Mouse (Mus musculus): Measurements from ENCODE around the gene Pamr1. TPM values are rescaled to one million over a fixed set of nuclear protein-coding genes. Genes with fewer than 3 reads are reported as not detected.

Pamr1 gene
- polyA plus RNA-seq, 1 experiment from 2014 or later, result 4.4 TPM

DNA sequence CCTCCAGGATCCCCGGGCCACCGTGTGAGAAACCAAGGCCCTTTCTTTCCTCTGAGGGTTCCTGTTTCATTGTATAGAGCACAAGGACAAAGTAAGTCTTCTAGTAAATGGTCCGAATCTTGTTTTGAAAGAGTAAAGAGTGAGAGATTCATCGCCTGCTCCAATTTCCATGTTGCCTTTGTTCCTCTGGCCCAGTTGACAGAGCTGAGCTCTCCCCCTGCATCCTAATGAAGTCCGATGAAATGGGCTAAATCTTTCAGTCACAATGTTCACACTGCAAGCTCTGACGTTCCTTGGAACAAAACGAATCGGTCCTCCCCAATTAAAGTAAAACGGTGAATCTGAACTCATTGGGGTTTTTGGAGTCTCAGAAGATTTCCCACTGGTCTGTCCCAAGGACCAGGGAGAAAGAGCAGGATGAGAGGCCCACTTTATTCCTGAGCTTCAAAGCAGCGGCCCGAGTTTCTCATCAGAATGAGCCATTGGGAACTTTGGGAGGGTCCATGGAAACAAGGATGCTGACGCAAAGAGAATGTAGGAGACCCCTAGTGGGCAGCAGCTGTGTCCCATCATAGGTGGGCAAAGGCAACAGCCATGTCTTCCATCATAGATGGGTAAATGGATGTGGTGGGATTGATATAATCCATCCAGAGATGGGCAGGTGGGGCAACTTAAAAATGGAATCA lies 71.1 kb downstream of the Pamr1 start:
- H3K9ac ChIP-seq (ENCODE audit: low read length), result no peak overlapping the region
- no peaks in the 10 kb centered on the region for H3K36me3 ChIP-seq (ENCODE audit: control insufficient read depth, insufficient read depth, low read length)
- H3K4me2 ChIP-seq (ENCODE audit: low read depth, severe bottlenecking), result no peak overlapping the region
- no peak overlapping the region for H3K27ac ChIP-seq (replicated peaks; ENCODE audit: low read depth, low read length)
- no peaks in the 10 kb centered on the region for H3K4me1 ChIP-seq (ENCODE audit: control insufficient read depth, insufficient read depth, low read length)
- H3K9me3 ChIP-seq (ENCODE audit: control insufficient read depth, low read length), result no peaks in the 10 kb centered on the region
- 84% methylated on average over 12 of the region's 12 CpGs for WGBS
- no peak for ATAC-seq (ENCODE audit: insufficient number of reproducible peaks, low FRiP score, low TSS enrichment, low read depth)
- peak; percentile 16 for DNase-seq (ENCODE audit: low spot score)
- H3K27me3 ChIP-seq (ENCODE audit: control insufficient read depth, insufficient read depth, low read length), result no peaks in the 10 kb centered on the region
- no peak overlapping the region for H3K4me3 ChIP-seq (ENCODE audit: low read depth, low read length)

DNA sequence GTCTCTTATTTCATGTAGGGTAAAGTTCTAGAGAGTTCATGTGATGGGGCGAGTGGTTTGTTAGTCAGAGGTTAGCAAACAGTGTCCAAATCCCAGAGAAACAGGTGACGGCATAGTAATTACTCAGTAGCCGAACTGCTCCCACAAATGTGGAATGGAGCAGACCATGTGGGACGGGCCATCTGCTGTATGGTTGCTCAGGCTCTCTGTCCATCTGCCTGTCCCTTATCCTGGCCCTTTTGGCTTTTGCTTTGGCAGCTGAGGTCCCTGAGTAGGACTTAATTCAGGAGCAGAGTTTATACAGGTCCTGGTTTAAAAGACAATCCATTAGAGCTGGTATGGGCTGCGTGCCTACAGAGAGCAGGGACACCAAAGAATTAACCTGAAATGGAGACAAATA lies 72.4 kb downstream of the Pamr1 start:
- Histone ChIP-seq H3K27me3 (ENCODE audit: control insufficient read depth, insufficient read depth, low read length) (no peaks in the 10 kb centered on the region), H3K27ac (replicated peaks; ENCODE audit: low read depth, low read length) (no peak overlapping the region), H3K4me2 (ENCODE audit: low read depth, severe bottlenecking) (no peak overlapping the region), H3K9ac (ENCODE audit: low read length) (no peak overlapping the region), H3K4me3 (ENCODE audit: low read depth, low read length) (no peak overlapping the region), H3K36me3 (ENCODE audit: control insufficient read depth, insufficient read depth, low read length) (no peaks in the 10 kb centered on the region), H3K4me1 (ENCODE audit: control insufficient read depth, insufficient read depth, low read length) (no peaks in the 10 kb centered on the region), H3K9me3 (ENCODE audit: control insufficient read depth, low read length) (no peaks in the 10 kb centered on the region)
- DNase-seq (ENCODE audit: low spot score) (no peak), ATAC-seq (ENCODE audit: insufficient number of reproducible peaks, low FRiP score, low TSS enrichment, low read depth) (no peak)
- WGBS, result 87% methylated on average over 5 of the region's 5 CpGs

DNA sequence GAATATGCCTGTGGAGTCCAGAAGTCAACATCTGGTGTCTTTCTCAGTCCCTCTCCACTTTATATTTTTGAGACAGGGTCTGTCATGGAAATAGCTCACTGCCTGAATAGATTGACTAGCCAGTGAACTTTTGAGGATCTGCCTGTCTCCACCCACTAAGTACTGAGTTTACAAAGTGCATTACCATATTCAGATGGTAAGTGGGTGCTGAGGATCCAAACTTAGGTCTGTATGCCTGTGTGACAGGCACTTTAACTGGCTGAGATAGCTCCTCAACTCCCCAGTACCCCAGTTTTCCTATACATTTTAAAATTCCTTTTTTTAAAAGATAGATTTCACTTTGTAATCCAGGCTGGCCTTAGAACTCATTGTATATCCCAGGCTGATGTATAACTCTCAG lies 73.1 kb downstream of the Pamr1 start:
- Histone ChIP-seq H3K27ac (replicated peaks; ENCODE audit: low read depth, low read length) (no peak overlapping the region), H3K9me3 (ENCODE audit: control insufficient read depth, low read length) (no peaks in the 10 kb centered on the region), H3K4me3 (ENCODE audit: low read depth, low read length) (no peak overlapping the region), H3K4me2 (ENCODE audit: low read depth, severe bottlenecking) (no peak overlapping the region), H3K9ac (ENCODE audit: low read length) (no peak overlapping the region), H3K4me1 (ENCODE audit: control insufficient read depth, insufficient read depth, low read length) (no peaks in the 10 kb centered on the region), H3K27me3 (ENCODE audit: control insufficient read depth, insufficient read depth, low read length) (no peaks in the 10 kb centered on the region), H3K36me3 (ENCODE audit: control insufficient read depth, insufficient read depth, low read length) (no peaks in the 10 kb centered on the region)
- no peak for DNase-seq (ENCODE audit: low spot score)
- no peak for ATAC-seq (ENCODE audit: insufficient number of reproducible peaks, low FRiP score, low TSS enrichment, low read depth)

DNA sequence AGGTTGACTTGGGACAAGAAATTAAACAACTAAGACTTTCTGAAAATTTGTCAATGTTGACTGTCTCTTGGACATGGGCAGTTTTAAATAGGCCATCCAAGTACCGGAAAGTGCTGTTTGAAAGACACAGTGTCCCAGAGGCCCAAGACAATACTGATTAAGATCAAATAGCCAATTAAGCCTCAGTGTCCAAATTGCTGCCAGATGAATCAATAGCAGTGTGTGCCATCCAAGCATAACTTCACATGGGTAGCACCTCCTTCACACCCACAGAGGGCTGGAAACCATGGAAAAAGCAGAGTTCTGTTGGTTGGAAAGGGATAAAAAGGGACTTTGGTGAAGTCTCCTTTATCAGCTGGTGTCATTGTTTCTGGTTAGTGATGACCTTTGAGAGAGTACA lies 74.7 kb downstream of the Pamr1 start:
- no peak overlapping the region for H3K4me3 ChIP-seq (ENCODE audit: low read depth, low read length)
- WGBS, result 79% methylated on average over 1 of the region's 1 CpGs
- H3K27ac ChIP-seq (replicated peaks; ENCODE audit: low read depth, low read length), result no peak overlapping the region
- no peak overlapping the region for H3K9ac ChIP-seq (ENCODE audit: low read length)
- no peaks in the 10 kb centered on the region for H3K27me3 ChIP-seq (ENCODE audit: control insufficient read depth, insufficient read depth, low read length)
- no peaks in the 10 kb centered on the region for H3K36me3 ChIP-seq (ENCODE audit: control insufficient read depth, insufficient read depth, low read length)
- H3K4me2 ChIP-seq (ENCODE audit: low read depth, severe bottlenecking), result no peak overlapping the region
- no peaks in the 10 kb centered on the region for H3K9me3 ChIP-seq (ENCODE audit: control insufficient read depth, low read length)
- no peaks in the 10 kb centered on the region for H3K4me1 ChIP-seq (ENCODE audit: control insufficient read depth, insufficient read depth, low read length)
- DNase-seq (ENCODE audit: low spot score) (no peak), ATAC-seq (ENCODE audit: insufficient number of reproducible peaks, low FRiP score, low TSS enrichment, low read depth) (no peak)

DNA sequence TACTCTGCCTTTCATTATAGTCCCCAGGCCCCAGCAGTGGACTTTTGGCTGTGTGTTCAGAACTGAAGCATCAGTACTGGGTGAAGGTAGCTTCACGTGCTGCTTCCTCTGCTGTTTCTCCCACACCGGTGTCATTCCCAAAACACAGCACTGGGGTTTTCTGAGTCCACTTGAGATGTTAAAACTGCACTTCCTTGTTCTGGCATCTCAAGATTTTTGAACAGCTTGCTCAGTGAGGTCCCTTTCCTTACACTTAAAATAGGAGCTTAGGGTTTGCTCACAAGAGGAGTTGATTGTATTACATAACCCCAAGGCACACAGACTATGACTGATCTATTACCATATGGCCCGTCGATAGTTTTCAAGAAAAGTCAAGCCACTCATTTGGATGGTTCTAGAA lies 82.5 kb downstream of the Pamr1 start:
- DNase-seq (ENCODE audit: low spot score), result no peak
- Histone ChIP-seq H3K27ac (replicated peaks; ENCODE audit: low read depth, low read length) (no peak overlapping the region), H3K9ac (ENCODE audit: low read length) (no peak overlapping the region), H3K27me3 (ENCODE audit: control insufficient read depth, insufficient read depth, low read length) (no peaks in the 10 kb centered on the region), H3K4me3 (ENCODE audit: low read depth, low read length) (no peak overlapping the region), H3K4me1 (ENCODE audit: control insufficient read depth, insufficient read depth, low read length) (no peaks in the 10 kb centered on the region), H3K9me3 (ENCODE audit: control insufficient read depth, low read length) (no peaks in the 10 kb centered on the region), H3K36me3 (ENCODE audit: control insufficient read depth, insufficient read depth, low read length) (no peaks in the 10 kb centered on the region), H3K4me2 (ENCODE audit: low read depth, severe bottlenecking) (no peak overlapping the region)
- WGBS, result 87% methylated on average over 4 of the region's 4 CpGs
- ATAC-seq (ENCODE audit: insufficient number of reproducible peaks, low FRiP score, low TSS enrichment, low read depth), result no peak

DNA sequence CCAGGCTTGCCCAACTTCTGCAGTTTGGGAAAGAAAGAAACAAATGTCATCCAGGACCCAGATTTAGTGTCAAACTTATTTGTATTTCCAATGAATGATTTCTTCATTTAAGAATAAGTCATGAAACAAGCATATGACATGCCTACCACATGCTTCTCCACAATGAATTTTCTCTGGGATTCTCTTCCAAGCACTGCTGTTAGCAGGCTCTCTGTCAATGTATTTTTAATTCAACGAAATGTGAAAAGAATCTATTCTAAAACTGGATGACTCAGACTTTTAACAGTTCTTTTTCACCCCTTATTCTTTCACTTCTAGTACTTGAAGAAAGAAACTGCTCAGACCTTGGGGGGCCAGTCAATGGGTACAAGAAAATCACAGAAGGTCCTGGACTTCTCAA lies 84.2 kb downstream of the Pamr1 start:
- WGBS, result 96% methylated on average over 1 of the region's 1 CpGs
- H3K4me1 ChIP-seq (ENCODE audit: control insufficient read depth, insufficient read depth, low read length), result no peaks in the 10 kb centered on the region
- DNase-seq (ENCODE audit: low spot score) (no peak), ATAC-seq (ENCODE audit: insufficient number of reproducible peaks, low FRiP score, low TSS enrichment, low read depth) (no peak)
- no peaks in the 10 kb centered on the region for H3K27me3 ChIP-seq (ENCODE audit: control insufficient read depth, insufficient read depth, low read length)
- H3K4me3 ChIP-seq (ENCODE audit: low read depth, low read length), result no peak overlapping the region
- no peak overlapping the region for H3K4me2 ChIP-seq (ENCODE audit: low read depth, severe bottlenecking)
- no peak overlapping the region for H3K27ac ChIP-seq (replicated peaks; ENCODE audit: low read depth, low read length)
- no peaks in the 10 kb centered on the region for H3K36me3 ChIP-seq (ENCODE audit: control insufficient read depth, insufficient read depth, low read length)
- H3K9ac ChIP-seq (ENCODE audit: low read length), result no peak overlapping the region
- H3K9me3 ChIP-seq (ENCODE audit: control insufficient read depth, low read length), result no peaks in the 10 kb centered on the region

DNA sequence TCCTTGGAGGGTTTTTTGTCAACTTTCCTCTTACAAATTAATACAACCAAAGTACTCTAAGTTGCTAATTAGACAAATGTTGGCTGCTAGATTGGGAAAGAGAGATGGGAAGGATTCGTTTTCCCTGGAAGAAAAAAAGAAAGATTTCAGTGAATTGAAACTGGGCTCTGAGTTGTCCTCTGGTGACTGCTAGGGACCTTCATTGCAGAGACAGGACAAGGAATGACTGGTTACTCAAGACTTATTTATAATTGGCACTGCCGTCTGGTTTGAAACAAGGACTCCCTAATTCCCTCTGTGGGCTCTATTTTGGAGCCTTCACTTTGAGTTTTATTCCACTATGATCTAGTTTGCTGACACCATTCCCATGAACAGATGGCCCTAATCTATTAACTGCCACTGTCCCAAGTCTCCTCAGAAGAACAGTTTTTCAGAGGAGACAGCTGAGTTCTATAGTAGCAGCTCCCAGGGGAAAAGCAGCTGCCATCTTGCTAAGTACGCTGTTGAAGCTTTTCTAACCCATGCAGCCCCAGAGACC lies 85.8 kb downstream of the Pamr1 start:
- DNase-seq (ENCODE audit: low spot score), result no peak
- H3K27me3 ChIP-seq (ENCODE audit: control insufficient read depth, insufficient read depth, low read length), result no peaks in the 10 kb centered on the region
- no peaks in the 10 kb centered on the region for H3K36me3 ChIP-seq (ENCODE audit: control insufficient read depth, insufficient read depth, low read length)
- WGBS, result 81% methylated on average over 3 of the region's 3 CpGs
- no peak for ATAC-seq (ENCODE audit: insufficient number of reproducible peaks, low FRiP score, low TSS enrichment, low read depth)
- H3K27ac ChIP-seq (replicated peaks; ENCODE audit: low read depth, low read length), result no peak overlapping the region
- H3K4me2 ChIP-seq (ENCODE audit: low read depth, severe bottlenecking), result no peak overlapping the region
- no peaks in the 10 kb centered on the region for H3K9me3 ChIP-seq (ENCODE audit: control insufficient read depth, low read length)
- H3K4me3 ChIP-seq (ENCODE audit: low read depth, low read length), result no peak overlapping the region
- no peaks in the 10 kb centered on the region for H3K4me1 ChIP-seq (ENCODE audit: control insufficient read depth, insufficient read depth, low read length)
- H3K9ac ChIP-seq (ENCODE audit: low read length), result no peak overlapping the region

DNA sequence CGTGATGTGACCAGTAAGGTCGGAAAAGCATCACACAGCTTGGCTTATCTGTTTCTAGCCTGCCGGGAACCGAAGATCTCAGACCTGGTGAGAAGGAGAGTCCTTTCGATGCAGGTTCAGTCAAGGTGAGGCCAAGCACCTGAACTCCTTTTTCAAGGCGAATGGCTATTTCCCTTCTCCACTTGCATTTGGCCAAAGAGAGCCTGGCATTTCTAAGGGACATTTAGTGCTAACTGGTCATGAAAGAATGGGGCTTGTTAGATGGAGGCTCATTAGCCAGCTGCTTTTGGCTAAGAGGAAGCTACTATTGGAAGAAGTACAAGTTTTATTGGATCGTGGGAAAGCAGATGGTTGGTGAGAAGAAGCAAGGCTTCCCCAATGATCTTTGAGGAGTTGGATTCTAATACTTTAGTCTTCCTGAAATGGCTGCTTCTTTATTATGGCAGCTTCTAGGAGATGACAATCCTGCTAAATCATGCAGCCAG lies 86.3 kb downstream of the Pamr1 start:
- Histone ChIP-seq H3K9ac (ENCODE audit: low read length) (no peak overlapping the region), H3K4me2 (ENCODE audit: low read depth, severe bottlenecking) (no peak overlapping the region), H3K4me1 (ENCODE audit: control insufficient read depth, insufficient read depth, low read length) (no peaks in the 10 kb centered on the region), H3K9me3 (ENCODE audit: control insufficient read depth, low read length) (no peaks in the 10 kb centered on the region), H3K27me3 (ENCODE audit: control insufficient read depth, insufficient read depth, low read length) (no peaks in the 10 kb centered on the region), H3K27ac (replicated peaks; ENCODE audit: low read depth, low read length) (no peak overlapping the region), H3K36me3 (ENCODE audit: control insufficient read depth, insufficient read depth, low read length) (no peaks in the 10 kb centered on the region), H3K4me3 (ENCODE audit: low read depth, low read length) (no peak overlapping the region)
- 91% methylated on average over 7 of the region's 7 CpGs for WGBS
- no peak for ATAC-seq (ENCODE audit: insufficient number of reproducible peaks, low FRiP score, low TSS enrichment, low read depth)
- no peak for DNase-seq (ENCODE audit: low spot score)

DNA sequence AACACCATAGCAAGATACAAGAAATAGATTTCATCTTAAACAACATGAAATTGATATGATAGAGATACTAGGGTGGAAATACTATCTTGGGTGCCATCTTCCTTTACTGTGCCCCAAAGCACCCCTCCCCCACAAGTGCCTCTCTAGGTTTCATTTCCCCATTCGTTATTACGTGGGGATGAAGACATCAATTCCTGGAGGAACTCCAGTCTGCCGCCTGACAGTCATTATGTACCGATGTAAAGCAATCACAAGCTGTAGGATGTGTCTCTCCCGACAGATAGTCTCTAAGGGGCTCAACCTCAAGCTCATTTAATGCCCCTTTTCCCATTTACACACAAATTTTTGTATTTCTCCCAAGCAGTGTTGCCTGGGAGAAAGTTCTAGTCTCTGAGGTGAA lies 88.3 kb downstream of the Pamr1 start:
- DNase-seq (ENCODE audit: low spot score) (no peak), ATAC-seq (ENCODE audit: insufficient number of reproducible peaks, low FRiP score, low TSS enrichment, low read depth) (no peak)
- Histone ChIP-seq H3K9me3 (ENCODE audit: control insufficient read depth, low read length) (no peaks in the 10 kb centered on the region), H3K27me3 (ENCODE audit: control insufficient read depth, insufficient read depth, low read length) (no peaks in the 10 kb centered on the region), H3K27ac (replicated peaks; ENCODE audit: low read depth, low read length) (no peak overlapping the region), H3K9ac (ENCODE audit: low read length) (no peak overlapping the region), H3K4me1 (ENCODE audit: control insufficient read depth, insufficient read depth, low read length) (no peaks in the 10 kb centered on the region), H3K36me3 (ENCODE audit: control insufficient read depth, insufficient read depth, low read length) (no peaks in the 10 kb centered on the region), H3K4me3 (ENCODE audit: low read depth, low read length) (no peak overlapping the region), H3K4me2 (ENCODE audit: low read depth, severe bottlenecking) (no peak overlapping the region)
- 63% methylated on average over 5 of the region's 5 CpGs for WGBS
